Mouse (Mus musculus) hindbrain, embryonic 11.5 days (tissue): Measurements from ENCODE around the gene Ndufs3. TPM values are rescaled to one million over a fixed set of nuclear protein-coding genes. Genes with fewer than 3 reads are reported as not detected.
A peak's percentile ranks its signal among the peaks of the same experiment; 100 is the strongest.

Experiments used
- ATAC-seq: fragments of 200-750 bp; cut with Nextera tagmentation; 2 replicates; pipeline ENCODE4 v1.8.0; 2017; ENCODE audit warnings: mild to moderate bottlenecking, moderate TSS enrichment, moderate library complexity; ENCODE audit not compliant: low FRiP score
- DNase-seq: peaks from one replicate; pipeline ENCODE4 v3.0.0-alpha.2; 2015; ENCODE audit warnings: low spot score
- H3K27ac ChIP-seq: fragments of 300-500 bp; sonication (generic); 2 replicates; pipeline ENCODE4 v1.5.1; 2014; ENCODE audit warnings: mild to moderate bottlenecking, low read depth, low read length
- H3K27me3 ChIP-seq: fragments of 300-500 bp; sonication (generic); 2 replicates; pipeline ENCODE4 v1.6.1; 2014; ENCODE audit warnings: mild to moderate bottlenecking, low read length, moderate library complexity, mixed read lengths; ENCODE audit not compliant: control insufficient read depth, insufficient read depth
- H3K36me3 ChIP-seq: fragments of 300-500 bp; sonication (generic); 2 replicates; pipeline ENCODE4 v1.6.1; 2014; ENCODE audit warnings: mild to moderate bottlenecking, low read length, moderate library complexity, mixed read lengths; ENCODE audit not compliant: control insufficient read depth, insufficient read depth
- H3K4me1 ChIP-seq: fragments of 300-500 bp; sonication (generic); replicated peaks from 2 replicates; pipeline ENCODE4 v1.6.1; 2014; ENCODE audit warnings: low read length, mixed read lengths; ENCODE audit not compliant: control insufficient read depth, insufficient read depth
- H3K4me2 ChIP-seq: fragments of 300-500 bp; sonication (generic); replicated peaks from 2 replicates; pipeline ENCODE4 v1.6.1; 2014; ENCODE audit warnings: mild to moderate bottlenecking, low read depth, low read length
- H3K4me3 ChIP-seq: fragments of 300-500 bp; sonication (generic); 2 replicates; pipeline ENCODE4 v1.5.1; 2014; ENCODE audit warnings: low read depth, low read length
- H3K9ac ChIP-seq: fragments of 300-500 bp; sonication (generic); 2 replicates; pipeline ENCODE4 v1.6.1; 2014; ENCODE audit warnings: low read depth, low read length
- H3K9me3 ChIP-seq: fragments of 300-500 bp; sonication (generic); 2 replicates; pipeline ENCODE4 v1.6.1; 2016; ENCODE audit warnings: low read length; ENCODE audit not compliant: control insufficient read depth
- WGBS: fragments of 180-500 bp; shearing (Covaris S2); extraction: QIAGEN DNeasy Blood & Tissue Kit; methylation state at CpG from one replicate; pipeline ENCODE4 v1.1.7; 2014; 5-methylcytosine and 5-hydroxymethylcytosine counted together
- polyA plus RNA-seq: library from polyadenylated mRNA; unstranded; fragments of >200 nt; fragmentation: Nextera tagmentation; extraction: Ambion mirVana; gene quantifications from 2 replicates; pipeline ENCODE4 v1.2.1, GENCODE M21; 2014

Ndufs3 gene
- polyA plus RNA-seq, 1 experiment from 2014 or later = 217 TPM

DNA sequence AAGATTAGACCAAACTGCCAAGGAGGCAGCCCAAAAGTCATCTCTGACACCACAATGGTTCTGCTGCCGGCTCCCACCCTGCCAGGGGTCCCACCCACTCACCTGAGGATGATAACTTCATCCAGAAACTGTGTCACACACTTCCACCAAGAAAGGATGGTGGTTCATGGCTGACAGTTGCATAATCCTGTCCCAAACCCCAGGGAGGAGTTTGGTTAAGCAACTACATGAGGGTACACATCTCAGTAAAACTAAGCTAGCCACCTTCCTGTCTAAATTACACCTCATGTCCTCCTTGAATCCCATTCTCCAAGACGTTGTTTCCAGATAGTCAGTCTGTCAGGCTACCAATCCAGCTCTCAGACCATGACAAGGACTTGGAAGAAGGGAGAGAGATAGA, 27.6 kb upstream of the Ndufs3 start:
- H3K27me3 ChIP-seq = no peaks in the 10 kb centered on the region
- no peaks in the 10 kb centered on the region for H3K9me3 ChIP-seq
- DNase-seq (no peak), ATAC-seq (no peak)
- H3K4me1 ChIP-seq = no peaks in the 10 kb centered on the region
- no peak overlapping the region for H3K9ac ChIP-seq
- no peak overlapping the region for H3K4me3 ChIP-seq
- WGBS = 78% methylated on average over 2 of the region's 2 CpGs
- no peak overlapping the region for H3K27ac ChIP-seq
- no peaks in the 10 kb centered on the region for H3K36me3 ChIP-seq
- no peak overlapping the region for H3K4me2 ChIP-seq

- no peak overlapping the region for H3K27ac ChIP-seq
- H3K4me2 ChIP-seq = no peak overlapping the region
- DNase-seq (no peak), ATAC-seq (no peak)
- no peaks in the 10 kb centered on the region for H3K9me3 ChIP-seq
- H3K36me3 ChIP-seq = no peaks in the 10 kb centered on the region
- H3K4me1 ChIP-seq = no peaks in the 10 kb centered on the region
- 76% methylated on average over 8 of the region's 8 CpGs for WGBS
- no peak overlapping the region for H3K4me3 ChIP-seq
- no peaks in the 10 kb centered on the region for H3K27me3 ChIP-seq
- H3K9ac ChIP-seq = no peak overlapping the region
Measured at GRCm38 (mm10) chr2:90931829-90932228, 27.2 kb upstream of the Ndufs3 start.

GRCm38 (mm10) chr2:90928566-90928965, 23.9 kb upstream of the Ndufs3 start:
- no peaks in the 10 kb centered on the region for H3K27me3 ChIP-seq
- DNase-seq = no peak
- no peak overlapping the region for H3K4me3 ChIP-seq
- no peak overlapping the region for H3K9ac ChIP-seq
- no peak for ATAC-seq
- WGBS = 85% methylated on average over 13 of the region's 13 CpGs
- no peak overlapping the region for H3K4me2 ChIP-seq
- H3K36me3 ChIP-seq = no peaks in the 10 kb centered on the region
- H3K4me1 ChIP-seq = no peaks in the 10 kb centered on the region
- no peaks in the 10 kb centered on the region for H3K9me3 ChIP-seq
- no peak overlapping the region for H3K27ac ChIP-seq

- Histone ChIP-seq H3K9me3 (no peaks in the 10 kb centered on the region), H3K36me3 (no peaks in the 10 kb centered on the region), H3K9ac (no peak overlapping the region), H3K27me3 (no peaks in the 10 kb centered on the region), H3K4me1 (0 out of 2 replicates have a peak, but pooled peaks cover 3% of the 10 kb centered on the region), H3K27ac (no peak overlapping the region), H3K4me3 (no peak overlapping the region), H3K4me2 (no peak overlapping the region)
- 90% methylated on average over 2 of the region's 2 CpGs for WGBS
- ATAC-seq = no peak
- no peak for DNase-seq
Measured at GRCm38 (mm10) chr2:90922636-90923035, 18.0 kb upstream of the Ndufs3 start.

DNA sequence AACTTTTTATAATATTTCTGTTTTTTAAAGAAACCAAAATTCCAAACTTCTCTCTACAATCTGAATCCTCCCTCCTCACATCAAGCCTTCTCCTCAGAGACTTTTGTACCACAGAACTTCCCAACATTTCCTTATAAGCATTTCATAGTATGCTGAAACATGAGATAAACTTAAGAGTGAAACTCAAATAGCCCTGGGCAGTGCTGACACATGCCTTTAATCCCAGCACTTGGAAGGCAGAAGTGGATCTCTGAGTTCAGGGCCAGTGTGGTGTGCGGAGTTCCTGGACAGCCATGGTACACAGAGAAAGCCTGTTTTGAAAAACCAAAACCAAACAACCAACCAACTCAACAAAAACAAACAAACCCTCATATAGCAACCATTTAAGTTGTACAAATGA, 16.6 kb upstream of the Ndufs3 start:
- H3K4me3 ChIP-seq = no peak overlapping the region
- H3K4me1 ChIP-seq = peaks cover 5% of the 10 kb centered on the region; the same call in 1 of the 2 replicates
- DNase-seq (no peak), ATAC-seq (no peak)
- WGBS = 87% methylated on average over 1 of the region's 1 CpGs
- H3K9me3 ChIP-seq = no peaks in the 10 kb centered on the region
- H3K4me2 ChIP-seq = no peak overlapping the region
- no peaks in the 10 kb centered on the region for H3K27me3 ChIP-seq
- H3K27ac ChIP-seq = no peak overlapping the region
- no peak overlapping the region for H3K9ac ChIP-seq
- no peaks in the 10 kb centered on the region for H3K36me3 ChIP-seq

DNA sequence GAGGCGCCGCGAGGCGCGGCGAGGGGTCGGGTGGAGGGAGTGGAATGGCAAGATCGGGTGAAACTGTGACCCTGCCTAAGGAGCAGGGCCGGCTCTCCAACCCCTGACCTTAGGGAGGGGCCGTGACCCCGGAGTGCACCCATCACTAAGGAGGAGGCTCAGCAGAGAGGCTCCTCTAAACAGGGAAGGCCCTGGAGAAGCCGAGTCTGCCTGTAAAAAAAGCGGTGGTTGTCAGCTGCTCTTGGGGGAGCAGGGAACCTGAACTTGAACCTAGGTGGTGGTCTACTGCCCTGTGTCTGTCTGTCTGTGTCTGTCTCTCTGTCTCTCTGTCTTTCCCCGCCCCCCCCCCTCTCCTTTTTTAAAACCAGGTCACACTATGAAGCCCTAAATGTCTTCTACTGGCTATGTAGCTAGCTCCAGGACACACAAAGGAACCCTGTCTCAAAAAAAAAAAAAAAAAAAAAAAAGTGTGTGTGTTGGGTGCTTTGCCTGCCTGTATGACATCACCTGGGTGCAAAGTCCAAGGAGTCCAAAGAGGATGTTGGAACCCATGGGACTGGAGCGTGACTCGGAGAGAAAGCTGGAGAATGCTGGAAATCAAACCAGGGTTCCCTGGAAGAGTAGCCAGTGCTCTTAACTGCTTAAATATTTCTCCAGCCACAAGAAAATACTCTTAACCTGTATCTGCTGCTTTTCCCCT, 13.5 kb upstream of the Ndufs3 start:
- DNase-seq = peak; percentile 80
- ATAC-seq = no peak; the same call in none of the 2 replicates
- H3K9ac ChIP-seq = peak overlapping the region; percentile 97
- H3K27ac ChIP-seq = peak overlapping the region; percentile 80
- no peaks in the 10 kb centered on the region for H3K27me3 ChIP-seq
- no peaks in the 10 kb centered on the region for H3K9me3 ChIP-seq
- 13% methylated on average over 14 of the region's 16 CpGs for WGBS
- peaks cover 5% of the 10 kb centered on the region for H3K4me1 ChIP-seq
- H3K4me3 ChIP-seq = peak overlapping the region; percentile 68
- H3K4me2 ChIP-seq = peak overlapping the region; percentile 89
- no peaks in the 10 kb centered on the region for H3K36me3 ChIP-seq

- Histone ChIP-seq H3K36me3 (no peaks in the 10 kb centered on the region), H3K9me3 (no peaks in the 10 kb centered on the region), H3K4me1 (peaks cover 5% of the 10 kb centered on the region), H3K4me3 (peak overlapping the region; percentile 68), H3K27me3 (no peaks in the 10 kb centered on the region), H3K4me2 (peak overlapping the region; percentile 89), H3K9ac (peak overlapping the region; percentile 97), H3K27ac (peak overlapping the region; percentile 80)
- WGBS = under 1% methylated on average over 70 of the region's 73 CpGs
- DNase-seq (peak; percentile 74), ATAC-seq (peak; percentile 89)
Measured at GRCm38 (mm10) chr2:90917233-90917998, 12.8 kb upstream of the Ndufs3 start.

- Histone ChIP-seq H3K9me3 (no peaks in the 10 kb centered on the region), H3K36me3 (no peaks in the 10 kb centered on the region), H3K4me3 (peak overlapping the region; percentile 68), H3K9ac (peak overlapping the region; percentile 97), H3K27me3 (no peaks in the 10 kb centered on the region), H3K4me2 (peak overlapping the region; percentile 89), H3K27ac (peak overlapping the region; percentile 80), H3K4me1 (peaks cover 5% of the 10 kb centered on the region)
- DNase-seq (no peak), ATAC-seq (peak; percentile 22; the same call in 1 of the 2 replicates)
- WGBS = 33% methylated on average over 7 of the region's 7 CpGs
Measured at GRCm38 (mm10) chr2:90916560-90917232, 12.1 kb upstream of the Ndufs3 start.
